Mouse (Mus musculus): ENCODE measurements around the gene Plch2.

Plch2 gene

GRCm38 (mm10) chr4:154957289-154957993, 99.1 kb downstream of the Plch2 start:
- no peak for DNase-seq

- no peak for DNase-seq
Measured at GRCm38 (mm10) chr4:154956604-154957003, 100.0 kb downstream of the Plch2 start.

DNA sequence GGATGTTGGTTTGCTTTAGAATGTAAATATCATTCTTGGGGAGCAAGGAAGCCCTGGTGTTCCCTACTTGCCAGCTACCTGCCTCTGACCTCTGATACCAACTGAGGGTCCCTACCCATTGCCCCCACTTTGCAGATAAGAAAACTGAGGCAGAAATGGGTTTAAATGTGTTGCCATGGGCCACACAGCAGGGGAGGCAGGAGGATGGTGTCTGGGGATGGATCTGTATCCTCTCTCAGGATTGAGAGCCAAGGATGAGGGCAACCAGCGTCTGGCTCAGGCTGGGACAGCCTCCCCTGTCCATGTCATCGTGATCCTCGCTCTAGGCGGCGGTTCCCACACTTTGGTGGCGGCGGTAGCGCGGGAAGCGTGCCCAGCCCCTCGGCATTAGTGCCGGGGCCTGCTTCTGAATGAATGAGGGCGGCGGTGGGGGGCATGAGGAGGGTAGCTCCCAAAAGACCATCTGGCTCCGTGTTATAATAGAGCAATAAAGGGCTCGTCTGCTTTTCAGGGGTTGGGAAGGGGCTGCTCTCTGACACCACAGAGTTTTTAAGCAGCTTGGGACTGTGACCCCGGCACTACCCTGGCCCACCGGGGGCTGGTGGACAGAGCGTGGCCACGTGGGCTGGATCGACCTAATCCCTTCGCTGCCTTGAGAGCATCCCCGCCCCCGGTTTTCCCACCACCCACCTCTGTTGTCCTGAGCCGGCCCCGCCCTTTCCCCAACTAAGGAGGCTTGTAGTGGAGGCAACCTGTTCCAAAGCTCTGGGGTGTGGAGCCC, 103.9 kb downstream of the Plch2 start:
- DNase-seq = no peak

GRCm38 (mm10) chr4:154949589-154949982, 107.0 kb downstream of the Plch2 start:
- no peak for DNase-seq

DNA sequence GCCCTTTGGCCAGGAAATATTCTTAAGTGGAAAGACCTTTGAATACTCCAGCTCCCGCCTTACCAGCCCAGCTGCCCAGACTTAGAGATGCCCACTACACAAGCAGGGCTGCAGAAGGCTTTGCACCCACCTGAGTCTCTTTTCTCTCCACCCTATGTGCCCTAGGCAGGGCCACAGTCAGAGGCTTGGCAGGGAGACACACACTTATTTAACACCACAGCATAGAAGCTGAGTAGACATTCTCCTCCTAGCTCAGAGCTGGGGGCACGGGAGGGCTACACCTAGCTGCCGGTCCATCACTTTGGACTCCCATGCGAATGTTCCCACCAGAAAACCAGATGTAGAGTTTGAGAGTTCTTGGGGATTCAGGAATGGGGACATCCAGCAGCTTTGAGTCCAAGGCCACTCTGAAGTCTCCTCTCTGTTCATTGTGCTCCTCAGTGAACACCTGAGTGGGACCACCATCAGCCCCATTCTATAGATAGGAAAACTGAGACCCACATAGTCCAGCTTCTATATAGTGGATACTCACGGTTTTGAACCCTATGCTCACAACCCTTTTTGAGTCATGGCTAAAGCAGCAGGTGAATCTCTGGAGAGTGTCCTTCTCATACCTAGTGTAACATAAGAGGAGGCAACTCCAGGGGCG, 107.5 kb downstream of the Plch2 start:
- no peak for DNase-seq

- DNase-seq = no peak
Measured at GRCm38 (mm10) chr4:154948066-154948939, 108.3 kb downstream of the Plch2 start.

- DNase-seq = peak; percentile 84 to 88
Measured at GRCm38 (mm10) chr4:154946319-154946718, 110.3 kb downstream of the Plch2 start.

- peak; percentile 87 to 91 for DNase-seq
Measured at GRCm38 (mm10) chr4:154944121-154944590, 112.4 kb downstream of the Plch2 start.

GRCm38 (mm10) chr4:154943323-154944039, 113.1 kb downstream of the Plch2 start:
- DNase-seq = no peak

DNA sequence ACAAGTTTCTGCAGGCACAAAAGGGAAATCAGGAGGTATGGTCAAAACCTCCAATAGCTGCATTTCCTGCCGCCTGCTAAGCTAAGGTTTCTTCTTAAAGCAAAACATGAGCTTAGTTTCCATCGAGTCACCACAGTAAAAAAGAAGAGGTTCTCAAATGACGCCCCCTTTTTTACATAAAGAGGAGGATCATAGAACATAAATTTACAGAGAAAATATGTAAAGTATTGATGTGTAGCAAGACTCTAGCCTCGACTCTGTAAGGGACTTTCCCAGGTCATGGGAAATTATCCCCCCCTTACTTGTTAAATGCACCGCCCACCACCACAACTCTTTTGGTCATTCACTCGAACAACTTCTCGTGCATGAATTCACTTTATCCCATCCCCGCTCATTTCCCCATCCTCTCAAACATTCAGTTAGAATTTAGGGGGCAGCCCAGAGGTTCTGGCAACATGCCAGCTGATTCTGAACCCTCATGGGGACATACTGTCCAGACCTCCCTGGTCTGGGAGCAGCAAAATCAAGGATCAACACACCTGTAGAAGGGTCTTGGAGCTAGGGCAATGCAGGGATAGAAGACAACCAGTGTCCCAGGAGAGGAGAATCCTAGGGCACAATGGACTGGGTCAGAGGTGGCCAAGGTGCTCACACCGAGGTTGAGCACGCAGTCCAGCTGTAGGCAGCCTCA, 113.8 kb downstream of the Plch2 start:
- DNase-seq = no peak

GRCm38 (mm10) chr4:154941831-154942230, 114.8 kb downstream of the Plch2 start:
- DNase-seq = no peak

DNA sequence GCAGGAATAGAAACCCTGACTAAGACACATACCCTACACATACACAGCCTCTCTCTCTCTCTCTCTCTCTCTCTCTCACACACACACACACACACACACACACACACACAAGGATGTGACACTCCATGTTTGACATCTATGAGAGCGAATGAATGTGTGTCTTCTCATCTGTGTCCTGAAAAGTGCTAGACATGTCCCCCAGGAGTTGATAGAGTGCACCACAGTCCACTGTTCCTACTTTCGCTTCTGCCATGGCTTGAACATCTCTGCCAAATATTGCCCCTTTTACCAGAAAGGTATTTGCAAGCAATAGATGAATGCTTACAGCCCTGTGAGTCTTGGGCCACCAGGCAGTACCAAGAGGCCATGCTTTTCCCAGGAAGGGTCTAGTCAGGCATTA, 116.4 kb downstream of the Plch2 start:
- no peak for DNase-seq

DNA sequence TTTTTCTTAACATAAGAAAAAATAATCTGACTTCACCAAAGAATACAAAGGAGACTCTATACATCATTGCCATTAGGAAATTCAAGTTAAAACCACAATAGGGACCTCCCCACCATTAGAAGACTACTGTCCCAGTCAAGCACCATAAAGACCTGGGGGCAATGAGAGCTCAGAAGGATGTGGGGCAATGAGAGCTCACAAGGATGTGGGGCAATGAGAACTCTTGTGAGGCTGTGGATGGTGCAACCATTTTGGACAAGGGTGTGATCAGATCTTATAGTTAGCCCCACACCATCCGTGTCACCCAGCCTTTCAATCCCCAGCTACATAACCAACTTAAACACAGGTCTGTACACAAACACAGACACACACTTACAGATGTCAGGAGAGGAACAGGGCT, 118.8 kb downstream of the Plch2 start:
- no peak for DNase-seq

DNA sequence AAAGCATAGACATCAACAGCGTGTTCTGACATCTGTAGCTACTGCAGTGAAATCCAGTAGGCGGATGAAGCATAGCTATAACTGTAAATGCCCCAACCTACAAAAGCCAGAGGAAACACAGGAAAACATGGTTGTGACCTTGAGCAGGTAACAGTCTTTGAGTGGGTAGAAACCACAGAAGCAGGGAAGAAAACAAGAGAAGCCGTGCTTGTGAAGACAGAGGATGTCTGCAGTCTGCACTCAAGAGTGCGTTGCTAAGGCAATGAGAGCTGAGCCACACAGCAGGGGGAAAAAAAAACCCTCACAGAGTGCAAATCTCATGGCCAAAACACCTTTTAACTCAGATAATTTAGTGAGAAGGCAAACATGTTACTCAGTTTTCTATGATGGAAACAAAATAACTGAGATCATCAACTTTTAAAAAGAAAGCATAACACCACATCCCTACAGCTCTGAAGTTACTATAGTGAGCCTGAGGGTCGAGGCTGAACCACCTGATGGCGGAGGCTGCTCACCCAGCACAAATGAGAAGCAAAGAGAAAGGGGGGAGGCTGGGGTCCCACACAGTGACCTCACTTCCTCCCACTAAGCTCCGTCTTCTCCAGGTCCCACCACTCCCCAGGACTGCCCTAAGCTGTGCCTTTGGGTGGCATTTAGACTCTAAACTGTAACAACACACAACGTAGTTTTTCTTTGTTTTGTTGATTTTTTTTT, 119.9 kb downstream of the Plch2 start:
- DNase-seq = no peak

DNA sequence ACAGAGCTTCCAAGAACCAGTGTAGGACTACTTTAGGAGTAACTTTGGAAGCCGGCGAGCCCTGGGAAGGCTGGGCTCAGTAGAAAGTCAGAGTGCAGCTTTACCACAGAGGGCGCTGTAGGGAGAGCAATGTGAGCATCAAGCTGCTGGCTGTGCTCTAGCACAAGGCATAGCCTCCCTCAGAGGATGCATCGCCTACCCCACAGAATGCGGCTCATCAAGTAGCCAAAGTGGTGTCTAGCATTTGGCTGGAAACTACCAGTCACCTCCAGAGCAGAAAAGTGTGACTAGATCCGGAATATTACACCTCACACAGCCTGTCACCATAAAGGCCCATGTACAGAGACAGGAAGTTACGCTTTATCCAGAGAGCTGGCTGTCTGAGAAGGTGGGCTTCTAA, 120.8 kb downstream of the Plch2 start:
- no peak for DNase-seq

DNA sequence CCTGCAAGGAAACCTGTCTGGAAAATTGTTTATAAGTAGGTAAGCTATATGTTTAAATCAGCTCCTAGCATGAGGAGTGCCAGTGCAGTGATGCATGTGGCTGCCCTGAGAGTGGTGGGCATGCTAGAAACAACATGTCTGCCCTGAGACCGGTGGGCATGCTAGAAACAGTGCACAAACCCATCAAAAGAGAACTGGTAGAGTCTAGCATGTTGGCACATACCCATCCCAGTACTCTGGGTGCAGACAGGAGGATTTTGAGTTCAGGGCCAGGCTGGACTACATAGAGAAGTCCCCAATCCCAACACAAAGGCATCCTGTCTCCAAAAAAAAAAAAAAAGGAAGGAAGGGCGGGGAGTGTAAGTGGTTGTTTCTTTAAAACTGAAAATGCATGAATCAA, 121.8 kb downstream of the Plch2 start:
- no peak for DNase-seq

DNA sequence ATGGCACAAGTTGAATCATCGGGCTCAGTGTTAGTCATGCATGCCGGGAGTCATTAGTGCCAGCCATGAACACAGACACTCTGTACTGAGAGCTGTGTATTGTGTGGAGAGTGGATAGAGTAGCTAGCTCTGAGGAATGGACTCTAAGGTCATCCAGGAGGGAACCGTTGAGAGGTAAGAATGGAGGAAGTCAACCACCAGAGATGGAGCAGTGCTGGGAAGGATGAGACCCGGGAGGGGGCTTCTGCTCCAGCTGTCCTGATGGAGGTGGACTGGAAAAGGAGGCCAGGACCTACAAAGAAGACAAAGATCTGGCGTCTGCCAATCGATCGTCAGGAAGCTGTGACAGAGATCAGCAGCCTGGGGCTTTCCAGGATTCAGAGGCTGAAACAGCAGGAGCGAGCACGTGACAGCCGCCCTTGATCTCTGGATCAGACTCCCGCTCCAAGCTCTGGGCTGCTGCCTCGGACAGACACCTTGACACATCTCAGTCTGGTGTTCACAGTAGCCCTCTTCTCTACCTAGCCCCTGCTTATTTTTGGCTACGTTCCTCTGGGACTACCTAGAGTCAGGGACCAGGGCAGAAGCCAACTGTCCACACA, 123.2 kb downstream of the Plch2 start:
- no peak for DNase-seq

All from kidney, postnatal 36 days (tissue).